Mouse (Mus musculus) MEL (cell line): ENCODE measurements around the gene Rbm47.

Experiments used
- CTCF ChIP-seq, 3 experiments: IDR thresholded peaks in 2 of 3; conservative IDR thresholded peaks in 1 of 3; 2 replicates each; pipeline ENCODE4 v1.5.1; 2011 to 2012; ENCODE audit warnings: low read length in 3 of 3, low read depth in 2 of 3, mild to moderate bottlenecking in 2 of 3, improper control_type of control experiment in 1 of 3, inconsistent platforms in 1 of 3, mixed read lengths in 1 of 3, moderate library complexity in 1 of 3; ENCODE audit not compliant: control insufficient read depth in 1 of 3, insufficient read depth in 1 of 3, poor library complexity in 1 of 3, severe bottlenecking in 1 of 3
- EP300 ChIP-seq, 2 experiments: IDR thresholded peaks; 2 replicates each; pipeline ENCODE4 v1.6.1; 2011; ENCODE audit warnings: improper control_type of control experiment in 2 of 2, low read length in 2 of 2, low read depth in 1 of 2, mild to moderate bottlenecking in 1 of 2
- GABPA ChIP-seq: IDR thresholded peaks from 2 replicates; pipeline ENCODE4 v1.6.1; 2012; ENCODE audit warnings: low read depth, mild to moderate bottlenecking, inconsistent platforms, low read length, improper control_type of control experiment, moderate library complexity
- GATA1 ChIP-seq: IDR thresholded peaks from 2 replicates; pipeline ENCODE4 v1.6.1; 2011; ENCODE audit warnings: low read depth, low read length, improper control_type of control experiment
- JUND ChIP-seq: IDR thresholded peaks from 2 replicates; pipeline ENCODE4 v1.6.1; 2011; ENCODE audit warnings: low read depth, mild to moderate bottlenecking, improper control_type of control experiment, low read length
- NRF1 ChIP-seq: IDR thresholded peaks from 2 replicates; pipeline ENCODE4 v1.6.1; 2014; ENCODE audit warnings: low read depth, mild to moderate bottlenecking, inconsistent platforms, low read length, improper control_type of control experiment, moderate library complexity; ENCODE audit not compliant: poor library complexity, insufficient read depth, severe bottlenecking
- POLR2A ChIP-seq, 2 experiments: IDR thresholded peaks; 2 replicates each; pipeline ENCODE4 v1.6.1; 2011 to 2012; ENCODE audit warnings: low read length in 2 of 2, mild to moderate bottlenecking in 2 of 2, control low read depth in 1 of 2, improper control_type of control experiment in 1 of 2, low read depth in 1 of 2, moderate library complexity in 1 of 2; ENCODE audit not compliant: control insufficient read depth in 1 of 2, insufficient read depth in 1 of 2, poor library complexity in 1 of 2
- POLR2AphosphoS5 ChIP-seq: IDR thresholded peaks from 2 replicates; pipeline ENCODE4 v1.6.1; 2012; ENCODE audit warnings: low read depth, borderline replicate concordance, mild to moderate bottlenecking, inconsistent platforms, low read length, moderate library complexity, mixed read lengths
- RAD21 ChIP-seq: IDR thresholded peaks from 2 replicates; pipeline ENCODE4 v1.6.1; 2011; ENCODE audit warnings: mild to moderate bottlenecking, low read depth, low read length, improper control_type of control experiment
- USF1 ChIP-seq: IDR thresholded peaks from 2 replicates; pipeline ENCODE4 v1.6.1; 2014; ENCODE audit warnings: low read depth, mild to moderate bottlenecking, inconsistent platforms, low read length, improper control_type of control experiment, moderate library complexity

DNA sequence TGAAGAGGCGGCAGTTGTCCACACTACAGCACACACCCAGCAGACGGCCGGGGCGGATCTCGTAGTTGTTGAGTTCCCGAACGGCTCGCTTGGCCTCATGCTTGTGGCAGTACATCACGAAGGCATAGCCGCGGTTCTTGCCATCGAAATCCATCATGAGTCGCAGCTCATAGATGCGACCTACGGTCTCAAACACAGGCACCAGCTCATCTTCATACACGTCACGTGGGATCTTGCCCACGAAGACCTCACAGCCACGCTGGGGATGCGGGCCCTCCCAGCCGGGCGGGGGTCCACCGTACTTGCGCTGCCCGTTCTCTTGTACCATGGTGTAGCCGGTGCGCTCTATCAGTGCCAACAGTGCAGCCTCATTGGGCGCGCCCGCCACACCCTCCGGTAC is 146.1 kb downstream of the Rbm47 start:
- TF ChIP-seq RAD21 (no peak), NRF1 (no peak), EP300 (IDR thresholded peaks at IDR 0.05; ENCODE audit: low read depth in 1 of 2, low read length in 2 of 2) (no peak), CTCF (IDR thresholded peaks at IDR 0.05 in 2 of 3, conservative IDR thresholded peaks at IDR 0.05 in 1 of 3; ENCODE audit: control insufficient read depth in 1 of 3, insufficient read depth in 1 of 3, low read depth in 2 of 3, low read length in 3 of 3, poor library complexity in 1 of 3, severe bottlenecking in 1 of 3) (no peak), GABPA (no peak), POLR2AphosphoS5 (no peak), GATA1 (no peak), POLR2A (IDR thresholded peaks at IDR 0.05; ENCODE audit: control insufficient read depth in 1 of 2, insufficient read depth in 1 of 2, low read depth in 1 of 2, low read length in 2 of 2, poor library complexity in 1 of 2) (no peak), JUND (no peak), USF1 (no peak)
